Mouse (Mus musculus): ENCODE data around the gene Hpse. TPM values are rescaled to one million over a fixed set of nuclear protein-coding genes. Genes with fewer than 3 reads are reported as not detected.

Gene Hpse
- polyA plus RNA-seq, 2 experiments, result 1.2 to 1.9 TPM

DNA sequence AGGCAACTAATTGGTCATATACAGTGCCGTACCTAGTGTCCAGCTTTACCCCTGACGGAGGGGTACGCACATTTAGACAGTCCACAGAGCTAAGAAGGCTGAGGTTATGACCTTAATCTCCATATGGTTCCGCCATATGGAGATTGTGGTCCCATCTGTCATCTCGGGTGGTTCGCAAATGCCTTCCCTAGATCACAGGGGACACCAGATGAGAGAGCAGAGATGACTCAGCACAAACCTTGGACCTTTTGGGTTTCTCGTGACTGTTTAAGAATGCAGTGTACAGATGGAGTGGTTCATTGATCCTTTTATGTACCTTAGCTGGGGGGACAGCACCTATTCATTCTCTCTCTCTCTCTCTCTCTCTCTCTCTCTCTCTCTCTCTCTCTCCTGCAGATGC, 33.9 kb upstream of the Hpse start:
- TF ChIP-seq EP300 (IDR thresholded peaks at IDR 0.05; ENCODE audit: low read depth) (no peak), CTCF (IDR thresholded peaks at IDR 0.05; ENCODE audit: low read depth) (no peak)
- no peak overlapping the region for H3K4me3 ChIP-seq (ENCODE audit: insufficient read depth in 1 of 2, low read depth in 2 of 2, low read length in 2 of 2)
- H3K9me3 ChIP-seq (ENCODE audit: control insufficient read depth, low read length), result no peaks in the 10 kb centered on the region
- DNase-seq (ENCODE audit: low read depth in 3 of 3, low spot score in 3 of 3), result no peak
- 23% methylated on average over 7 of the region's 7 CpGs for WGBS (ENCODE audit: insufficient replicate concordance)
- no peak overlapping the region for H3K9ac ChIP-seq (replicated peaks)
- ATAC-seq (ENCODE audit: insufficient read depth), result no peak
- no peak overlapping the region for H3K4me2 ChIP-seq (ENCODE audit: low read depth)
- no peaks in the 10 kb centered on the region for H3K36me3 ChIP-seq (replicated peaks; ENCODE audit: control insufficient read depth, insufficient read depth, low read depth)
- no peaks in the 10 kb centered on the region for H3K27me3 ChIP-seq (ENCODE audit: control insufficient read depth, insufficient read depth, low read length)
- no peak overlapping the region for H3K27ac ChIP-seq
- H3K4me1 ChIP-seq (replicated peaks; ENCODE audit: control insufficient read depth in 2 of 2, insufficient read depth in 2 of 2, low read length in 1 of 2), result no peaks in the 10 kb centered on the region

DNA sequence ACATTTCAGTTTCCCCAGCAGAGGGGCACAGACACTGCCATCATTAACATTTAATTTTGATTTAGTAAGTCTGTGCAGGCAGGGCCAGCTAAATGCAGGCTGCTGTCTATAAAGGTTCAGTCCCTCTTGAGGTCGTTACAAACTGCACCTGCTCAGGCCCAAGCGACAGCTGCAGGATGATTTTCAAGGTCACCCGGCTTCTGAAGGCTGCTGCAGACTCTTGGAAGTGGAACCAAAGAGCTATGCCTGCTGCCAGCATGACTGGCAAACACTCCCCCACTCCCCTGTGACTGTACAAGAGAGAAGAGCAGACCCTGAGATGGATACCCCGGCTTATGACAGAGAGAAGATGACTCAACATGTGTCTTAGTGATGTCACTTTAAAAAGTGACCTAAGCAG, 32.1 kb upstream of the Hpse start:
- WGBS (ENCODE audit: insufficient replicate concordance), result 63% methylated on average over 4 of the region's 4 CpGs

DNA sequence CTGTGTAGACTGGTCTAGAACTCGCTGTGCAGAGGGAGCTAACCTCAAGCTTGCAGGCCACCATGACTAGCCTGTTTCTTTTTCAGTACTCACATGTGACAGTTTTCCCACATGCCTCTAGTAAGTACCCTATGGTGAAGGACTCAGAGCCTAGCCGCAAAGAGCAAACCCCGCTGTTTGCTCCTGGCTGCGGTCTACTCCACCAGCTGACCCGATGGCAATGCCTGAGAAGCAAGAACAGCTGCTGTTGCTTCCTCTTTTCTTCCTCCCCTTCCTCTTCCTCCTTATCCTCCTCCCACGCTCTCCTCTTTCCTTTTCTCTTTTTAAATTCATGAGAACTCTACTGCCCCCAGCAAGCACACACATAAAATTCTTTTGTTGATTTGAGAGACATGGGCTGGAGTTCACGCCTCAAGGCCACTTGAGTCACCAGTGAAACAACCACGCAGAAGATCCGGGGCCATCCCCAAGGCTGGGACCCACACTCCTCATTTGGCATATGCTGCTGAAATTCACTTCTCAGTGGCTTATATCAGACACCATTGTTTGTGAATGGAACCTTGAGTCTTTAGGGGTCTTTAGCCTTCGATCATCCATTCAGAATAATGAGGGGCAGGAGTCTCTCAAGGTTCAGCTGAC, 31.2 kb upstream of the Hpse start:
- Histone ChIP-seq H3K27ac (no peak overlapping the region), H3K9ac (replicated peaks) (no peak overlapping the region), H3K4me2 (ENCODE audit: low read depth) (no peak overlapping the region), H3K4me3 (ENCODE audit: insufficient read depth in 1 of 2, low read depth in 2 of 2, low read length in 2 of 2) (no peak overlapping the region), H3K27me3 (ENCODE audit: control insufficient read depth, insufficient read depth, low read length) (no peaks in the 10 kb centered on the region), H3K4me1 (replicated peaks; ENCODE audit: control insufficient read depth in 2 of 2, insufficient read depth in 2 of 2, low read length in 1 of 2) (no peaks in the 10 kb centered on the region), H3K9me3 (ENCODE audit: control insufficient read depth, low read length) (no peaks in the 10 kb centered on the region), H3K36me3 (replicated peaks; ENCODE audit: control insufficient read depth, insufficient read depth, low read depth) (no peaks in the 10 kb centered on the region)
- ATAC-seq (ENCODE audit: insufficient read depth) (no peak), DNase-seq (ENCODE audit: low read depth in 3 of 3, low spot score in 3 of 3) (no peak)
- 28% methylated on average over 10 of the region's 10 CpGs for WGBS (ENCODE audit: insufficient replicate concordance)
- no peak for TF ChIP-seq EP300 (IDR thresholded peaks at IDR 0.05; ENCODE audit: low read depth)
- TF ChIP-seq CTCF (IDR thresholded peaks at IDR 0.05; ENCODE audit: low read depth), result no peak

More for the DNA sequence above, 32.1 kb upstream of the Hpse start:
- ATAC-seq (ENCODE audit: insufficient read depth), result no peak
- H3K27ac ChIP-seq, result no peak overlapping the region
- no peak for TF ChIP-seq EP300 (IDR thresholded peaks at IDR 0.05; ENCODE audit: low read depth)
- TF ChIP-seq CTCF (IDR thresholded peaks at IDR 0.05; ENCODE audit: low read depth), result no peak
- no peak overlapping the region for H3K4me3 ChIP-seq (ENCODE audit: insufficient read depth in 1 of 2, low read depth in 2 of 2, low read length in 2 of 2)
- no peak overlapping the region for H3K4me2 ChIP-seq (ENCODE audit: low read depth)
- no peak for DNase-seq (ENCODE audit: low read depth in 3 of 3, low spot score in 3 of 3)
- no peaks in the 10 kb centered on the region for H3K36me3 ChIP-seq (replicated peaks; ENCODE audit: control insufficient read depth, insufficient read depth, low read depth)
- no peaks in the 10 kb centered on the region for H3K4me1 ChIP-seq (replicated peaks; ENCODE audit: control insufficient read depth in 2 of 2, insufficient read depth in 2 of 2, low read length in 1 of 2)
- H3K9ac ChIP-seq (replicated peaks), result no peak overlapping the region
- no peaks in the 10 kb centered on the region for H3K27me3 ChIP-seq (ENCODE audit: control insufficient read depth, insufficient read depth, low read length)
- no peaks in the 10 kb centered on the region for H3K9me3 ChIP-seq (ENCODE audit: control insufficient read depth, low read length)

DNA sequence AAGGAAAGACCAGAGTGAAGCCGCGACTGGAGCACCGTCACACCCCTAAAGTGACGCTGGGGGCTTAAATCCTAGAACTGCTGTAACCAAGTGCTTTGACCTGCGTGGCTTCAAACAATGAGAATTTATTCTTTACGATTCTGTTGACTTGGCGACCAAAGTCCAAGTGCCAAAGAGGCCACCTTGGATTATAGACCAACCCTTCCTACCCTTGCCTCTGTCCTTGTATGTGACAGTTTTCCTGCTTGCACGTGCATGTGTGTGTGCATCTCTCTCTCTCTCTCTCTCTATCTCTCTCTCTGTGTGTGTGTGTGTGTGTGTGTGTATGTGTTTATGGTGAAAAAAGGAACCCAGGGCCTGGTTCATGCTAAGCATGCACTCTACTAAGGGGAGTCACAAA, 19.3 kb upstream of the Hpse start:
- Histone ChIP-seq H3K4me1 (replicated peaks; ENCODE audit: control insufficient read depth in 2 of 2, insufficient read depth in 2 of 2, low read length in 1 of 2) (peaks cover 0 to 4% of the 10 kb centered on the region in 2 experiments; a peak in 3 of 4 replicates), H3K27ac (no peak overlapping the region), H3K4me3 (ENCODE audit: insufficient read depth in 1 of 2, low read depth in 2 of 2, low read length in 2 of 2) (no peak overlapping the region), H3K9me3 (ENCODE audit: control insufficient read depth, low read length) (no peaks in the 10 kb centered on the region), H3K36me3 (replicated peaks; ENCODE audit: control insufficient read depth, insufficient read depth, low read depth) (no peaks in the 10 kb centered on the region), H3K27me3 (ENCODE audit: control insufficient read depth, insufficient read depth, low read length) (no peaks in the 10 kb centered on the region), H3K4me2 (ENCODE audit: low read depth) (no peak overlapping the region), H3K9ac (replicated peaks) (no peak overlapping the region)
- DNase-seq (ENCODE audit: low read depth in 3 of 3, low spot score in 3 of 3) (no peak), ATAC-seq (ENCODE audit: insufficient read depth) (no peak)
- 73% methylated on average over 8 of the region's 8 CpGs for WGBS (ENCODE audit: insufficient replicate concordance)
- TF ChIP-seq EP300 (IDR thresholded peaks at IDR 0.05; ENCODE audit: low read depth), result no peak
- no peak for TF ChIP-seq CTCF (IDR thresholded peaks at IDR 0.05; ENCODE audit: low read depth)

- TF ChIP-seq CTCF (IDR thresholded peaks at IDR 0.05; ENCODE audit: low read depth), result no peak
- no peak for TF ChIP-seq EP300 (IDR thresholded peaks at IDR 0.05; ENCODE audit: low read depth)
- ATAC-seq (ENCODE audit: insufficient read depth) (no peak), DNase-seq (ENCODE audit: low read depth in 3 of 3, low spot score in 3 of 3) (no peak)
- 30% methylated on average over 8 of the region's 8 CpGs for WGBS (ENCODE audit: insufficient replicate concordance)
- no peaks in the 10 kb centered on the region for H3K9me3 ChIP-seq (ENCODE audit: control insufficient read depth, low read length)
- no peak overlapping the region for H3K27ac ChIP-seq
- no peak overlapping the region for H3K9ac ChIP-seq (replicated peaks)
- no peak overlapping the region for H3K4me2 ChIP-seq (ENCODE audit: low read depth)
- H3K4me3 ChIP-seq (ENCODE audit: insufficient read depth in 1 of 2, low read depth in 2 of 2, low read length in 2 of 2), result no peak overlapping the region
- no peaks in the 10 kb centered on the region for H3K36me3 ChIP-seq (replicated peaks; ENCODE audit: control insufficient read depth, insufficient read depth, low read depth)
- peaks cover 0 to 4% of the 10 kb centered on the region in 2 experiments; a peak in 3 of 4 replicates for H3K4me1 ChIP-seq (replicated peaks; ENCODE audit: control insufficient read depth in 2 of 2, insufficient read depth in 2 of 2, low read length in 1 of 2)
- no peaks in the 10 kb centered on the region for H3K27me3 ChIP-seq (ENCODE audit: control insufficient read depth, insufficient read depth, low read length)
Measured at GRCm38 (mm10) chr5:100736919-100737318, 17.4 kb upstream of the Hpse start.

Measured in liver, embryonic 14.5 days (tissue).